Mouse (Mus musculus) embryonic fibroblast, embryonic 13.5 days (primary cell): ENCODE data around the gene Usp32. TPM values are rescaled to one million over a fixed set of nuclear protein-coding genes. Genes with fewer than 3 reads are reported as not detected.

Experiments
- H3K27ac ChIP-seq: 2 replicates; pipeline ENCODE4 v1.5.1; 2012; ENCODE audit warnings: low read length, control low read depth, inconsistent platforms; ENCODE audit not compliant: insufficient read depth
- H3K4me1 ChIP-seq: 2 replicates; pipeline ENCODE4 v1.6.1; 2011; ENCODE audit warnings: low read length; ENCODE audit not compliant: control insufficient read depth, insufficient read depth
- H3K4me3 ChIP-seq: 2 replicates; pipeline ENCODE4 v1.5.1; 2011; ENCODE audit warnings: mild to moderate bottlenecking, control low read depth, low read length; ENCODE audit not compliant: insufficient read depth
- CTCF ChIP-seq: IDR thresholded peaks from 2 replicates; pipeline ENCODE4 v1.5.1; 2011; ENCODE audit warnings: mild to moderate bottlenecking, control low read depth, low read length, moderate library complexity, borderline replicate concordance; ENCODE audit not compliant: insufficient read depth
- POLR2A ChIP-seq: IDR thresholded peaks from 2 replicates; pipeline ENCODE4 v1.6.1; 2011; ENCODE audit warnings: low read depth, mild to moderate bottlenecking, control low read depth, low read length, moderate library complexity
- polyA plus RNA-seq: library from polyadenylated mRNA; stranded (reverse); fragments of >200 nt; gene quantifications from 2 replicates; pipeline ENCODE4 v1.2.4, GENCODE M21; 2011; ENCODE audit warnings: low read depth; ENCODE audit not compliant: missing spikeins, insufficient read length

Usp32 gene
- polyA plus RNA-seq, 1 experiment, result 49.9 TPM

GRCm38 (mm10) chr11:85126257-85127102 is 13.5 kb downstream of the Usp32 start:
- no peak overlapping the region for H3K4me3 ChIP-seq
- TF ChIP-seq CTCF (no peak), POLR2A (no peak)
- H3K4me1 ChIP-seq, result peaks cover 2% of the 10 kb centered on the region
- H3K27ac ChIP-seq, result peak overlapping the region; percentile 57

DNA sequence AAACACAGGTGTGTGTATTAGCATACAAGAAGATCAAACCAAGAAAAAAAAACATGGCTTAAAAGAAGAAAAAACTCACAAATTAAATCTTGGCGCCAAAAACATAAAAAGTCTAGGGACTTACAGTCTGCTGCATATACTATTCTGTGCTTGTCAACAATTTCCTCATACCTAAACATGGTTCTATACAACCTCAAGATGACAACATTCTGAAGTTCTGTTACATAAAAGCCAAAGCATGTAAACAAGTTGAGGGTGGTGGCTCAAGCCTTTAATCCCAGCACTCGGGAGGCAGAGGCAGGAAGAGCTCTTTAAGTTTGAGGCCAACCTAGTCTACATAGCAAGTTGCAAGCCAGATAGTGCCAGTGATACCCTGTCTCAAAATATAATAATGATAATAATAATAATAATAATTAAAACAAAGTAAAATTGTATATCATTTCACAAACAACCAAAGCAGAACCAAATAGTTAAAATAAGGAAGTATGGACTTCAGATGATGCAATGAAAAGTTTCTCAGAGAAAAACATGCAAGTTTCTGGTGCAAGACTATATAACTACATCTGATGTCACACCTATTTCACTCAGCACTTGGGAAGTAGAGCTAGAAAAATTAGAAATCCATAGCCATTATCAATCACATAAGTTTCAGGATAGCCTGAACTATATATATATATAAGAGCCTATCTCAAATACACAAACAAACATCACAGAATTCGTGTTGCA is 16.5 kb downstream of the Usp32 start:
- H3K27ac ChIP-seq, result no peak overlapping the region
- H3K4me3 ChIP-seq, result no peak overlapping the region
- no peak for TF ChIP-seq CTCF
- no peak for TF ChIP-seq POLR2A
- peaks cover 2% of the 10 kb centered on the region for H3K4me1 ChIP-seq

DNA sequence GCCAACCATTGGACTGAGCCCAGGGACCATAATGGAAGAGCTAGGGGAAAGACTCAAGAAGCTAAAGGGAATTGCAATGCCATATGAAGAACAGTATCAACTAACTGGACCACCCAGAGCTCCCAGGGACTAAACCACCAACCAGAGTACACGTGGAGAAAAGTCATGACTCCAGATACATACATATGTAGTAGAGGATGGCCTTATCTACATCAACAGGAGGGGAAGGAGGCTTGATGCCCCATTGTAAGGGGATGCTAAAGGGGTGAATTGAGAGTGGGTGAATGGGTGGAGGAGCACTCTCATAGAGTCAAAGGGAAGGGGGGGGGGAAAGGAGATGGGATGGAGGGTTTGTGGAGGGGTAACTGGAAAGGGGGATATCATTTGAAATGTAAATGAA is 17.9 kb downstream of the Usp32 start:
- Histone ChIP-seq H3K4me3 (no peak overlapping the region), H3K27ac (no peak overlapping the region), H3K4me1 (peaks cover 2% of the 10 kb centered on the region)
- TF ChIP-seq CTCF, result no peak
- TF ChIP-seq POLR2A, result no peak

GRCm38 (mm10) chr11:85117160-85117559 is 22.8 kb downstream of the Usp32 start:
- Histone ChIP-seq H3K4me3 (no peak overlapping the region), H3K4me1 (no peaks in the 10 kb centered on the region), H3K27ac (no peak overlapping the region)
- no peak for TF ChIP-seq POLR2A
- TF ChIP-seq CTCF, result no peak

DNA sequence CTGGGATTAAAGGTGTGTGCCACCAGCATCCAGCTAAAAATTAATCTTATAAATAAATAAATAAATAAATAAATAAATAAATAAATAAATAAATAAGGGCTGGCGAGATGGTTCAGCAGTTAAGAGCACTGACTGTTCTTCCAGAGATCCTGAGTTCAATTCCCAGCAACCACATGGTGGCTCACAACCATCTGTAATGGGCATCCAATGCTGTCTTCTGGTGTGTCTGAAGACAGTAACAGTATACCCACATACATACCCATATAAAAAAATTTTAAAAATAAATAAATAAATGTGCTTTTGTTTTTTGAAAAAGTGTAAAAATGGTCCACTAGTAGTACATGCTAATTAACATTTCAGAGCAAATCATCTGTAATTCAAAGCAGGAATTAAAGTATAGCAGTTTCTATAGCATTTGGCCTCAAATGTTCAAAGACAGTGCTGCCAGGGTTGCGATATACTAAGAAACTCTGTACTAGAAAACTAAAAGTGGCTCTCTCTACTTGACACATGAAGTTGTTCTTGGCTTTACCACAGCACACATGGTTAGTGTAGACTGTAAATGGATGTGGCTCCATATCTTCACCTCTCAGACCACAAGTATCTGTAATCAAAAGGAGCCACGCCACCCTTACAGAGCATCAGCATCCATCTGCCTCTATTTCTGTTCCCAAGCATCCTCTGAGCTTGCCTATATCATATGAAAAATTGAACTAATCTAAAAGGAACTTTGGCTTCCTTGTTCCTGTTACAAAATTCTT is 23.7 kb downstream of the Usp32 start:
- Histone ChIP-seq H3K27ac (no peak overlapping the region), H3K4me3 (no peak overlapping the region), H3K4me1 (no peaks in the 10 kb centered on the region)
- TF ChIP-seq CTCF (no peak), POLR2A (no peak)

- TF ChIP-seq POLR2A, result no peak
- TF ChIP-seq CTCF, result no peak
- no peaks in the 10 kb centered on the region for H3K4me1 ChIP-seq
- no peak overlapping the region; the same call in 1 of the 2 replicates for H3K27ac ChIP-seq
- H3K4me3 ChIP-seq, result no peak overlapping the region
These were observed 30.0 kb downstream of the Usp32 start for GRCm38 (mm10) chr11:85109957-85110356.

- Histone ChIP-seq H3K27ac (no peak overlapping the region), H3K4me1 (no peaks in the 10 kb centered on the region), H3K4me3 (no peak overlapping the region)
- TF ChIP-seq POLR2A (no peak), CTCF (no peak)
These were observed 32.7 kb downstream of the Usp32 start for GRCm38 (mm10) chr11:85107217-85107616.

- Histone ChIP-seq H3K4me1 (no peaks in the 10 kb centered on the region), H3K27ac (no peak overlapping the region), H3K4me3 (no peak overlapping the region)
- no peak for TF ChIP-seq CTCF
- no peak for TF ChIP-seq POLR2A
These were observed 34.1 kb downstream of the Usp32 start for GRCm38 (mm10) chr11:85105836-85106235.

DNA sequence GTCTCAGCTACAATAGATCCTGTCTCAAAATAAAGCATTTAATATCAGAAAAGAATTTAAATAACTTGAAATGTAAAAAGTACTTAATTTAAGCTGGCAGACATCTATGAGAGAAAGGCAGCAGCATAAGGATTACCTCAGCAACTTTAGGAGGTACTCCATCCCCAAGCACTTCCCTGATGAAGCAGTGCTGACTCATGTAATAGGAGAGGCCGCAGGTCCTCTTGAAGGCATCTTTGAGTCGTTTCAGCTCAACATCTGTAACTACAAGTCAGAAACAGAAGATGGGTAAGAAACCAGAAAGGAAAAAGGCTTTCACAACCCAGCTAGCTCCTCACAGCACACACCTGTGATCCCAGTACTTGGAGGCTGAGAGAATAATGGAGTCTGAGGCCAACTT is 36.2 kb downstream of the Usp32 start:
- TF ChIP-seq POLR2A, result no peak
- TF ChIP-seq CTCF, result no peak
- Histone ChIP-seq H3K4me1 (no peaks in the 10 kb centered on the region), H3K27ac (no peak overlapping the region), H3K4me3 (no peak overlapping the region)

GRCm38 (mm10) chr11:85095116-85095515 is 44.8 kb downstream of the Usp32 start:
- H3K27ac ChIP-seq, result no peak overlapping the region
- no peaks in the 10 kb centered on the region for H3K4me1 ChIP-seq
- TF ChIP-seq POLR2A (no peak), CTCF (no peak)
- no peak overlapping the region for H3K4me3 ChIP-seq
